Mouse (Mus musculus): ENCODE measurements at regions not wholly inside any gene's neighbourhood (a gene's known extent, or its start where the extent isn't known, plus 50 kb on each side); places are given as distances from the start of the nearest gene placed in this dataset.

GRCm38 (mm10) chr2:94658426-94658825 is 220.5 kb upstream of the Api5 start:
- H3K9me3 ChIP-seq (ENCODE audit: low read length): no peaks in the 10 kb centered on the region
- TF ChIP-seq CTCF (IDR thresholded peaks at IDR 0.05) (no peak), EP300 (IDR thresholded peaks at IDR 0.05) (no peak)

More at GRCm38 (mm10) chr2:94658426-94658825, 220.5 kb upstream of the Api5 start:
- H3K27me3 ChIP-seq (replicated peaks; ENCODE audit: insufficient read depth, low read length): no peaks in the 10 kb centered on the region
- ATAC-seq (no peak), DNase-seq (ENCODE audit: low spot score) (no peak)
- no peaks in the 10 kb centered on the region for H3K36me3 ChIP-seq (ENCODE audit: insufficient read depth, low read length)
- H3K4me1 ChIP-seq (ENCODE audit: insufficient read depth, low read depth, low read length): no peaks in the 10 kb centered on the region
- no peak overlapping the region for H3K4me3 ChIP-seq (ENCODE audit: low read depth, low read length)
- WGBS: 76% methylated on average over 8 of the region's 8 CpGs
- no peak overlapping the region for H3K27ac ChIP-seq (ENCODE audit: low read length)
- H3K4me2 ChIP-seq (replicated peaks; ENCODE audit: low read depth, low read length): no peak overlapping the region
- no peak overlapping the region for H3K9ac ChIP-seq (replicated peaks; ENCODE audit: low read depth)

All from lung, postnatal 0 days (tissue).